In the genomic region with DNA sequence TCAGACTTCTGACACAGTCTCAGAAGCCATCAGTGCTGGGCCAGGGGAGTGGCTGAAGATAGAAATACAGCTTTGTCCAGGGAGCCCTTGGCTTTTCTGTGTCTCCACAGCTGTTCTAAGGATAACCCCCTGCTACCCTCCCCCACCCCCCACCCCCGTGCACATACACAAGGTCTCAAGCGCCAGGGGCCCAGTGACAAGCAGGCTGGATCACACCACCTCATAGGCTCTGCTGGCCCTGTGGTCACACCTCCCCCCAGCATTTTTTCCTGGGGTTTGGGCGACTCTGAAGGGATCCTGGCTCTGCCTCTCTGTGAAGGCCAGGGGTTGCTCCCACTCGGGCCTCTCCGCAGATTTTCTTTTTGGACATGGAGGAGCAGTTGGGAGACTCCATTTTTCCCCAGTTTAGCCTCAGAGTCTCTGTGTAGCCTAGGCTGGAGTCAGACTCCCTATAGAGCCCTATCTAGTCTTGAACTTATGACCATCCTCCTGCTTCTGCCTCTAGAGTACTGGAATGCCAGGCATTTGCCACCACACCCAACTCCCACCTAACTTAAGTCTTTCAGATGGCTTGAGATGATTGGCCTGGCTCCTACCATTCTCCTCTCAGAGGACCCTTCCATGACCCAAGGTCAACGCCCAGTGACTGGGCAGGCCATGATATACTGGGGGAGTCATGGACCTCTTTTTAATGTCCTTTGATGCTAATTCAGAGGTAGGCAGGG, we compare ENCODE assay signal across 26 mouse cellular contexts. TPM values are rescaled to one million over a fixed set of nuclear protein-coding genes. Genes with fewer than 3 reads are reported as not detected.
"Had no signal": no experiment of that assay in that cellular context is flagged by ENCODE, and none has a peak within 500 bp of the region (broad histone marks: within the 10 kb centered on the region; RNA-seq: fewer than 3 reads in every experiment).

No protein-coding gene starts in this region.

- H3K4me2 ChIP-seq: lung, embryonic 15.5 days; midbrain, embryonic 11.5 days; midbrain, embryonic 13.5 days; midbrain, embryonic 15.5 days; neural tube, embryonic 12.5 days; stomach, embryonic 15.5 days had no signal

- H3K27me3 ChIP-seq: lung, embryonic 15.5 days; midbrain, embryonic 15.5 days; neural tube, embryonic 12.5 days; stomach, embryonic 15.5 days had no signal

- H3K27ac ChIP-seq: lung, embryonic 15.5 days; macrophage; midbrain, embryonic 13.5 days; midbrain, embryonic 15.5 days; neural tube, embryonic 12.5 days; stomach, embryonic 15.5 days; stomach, postnatal 0 days had no signal

- H3K4me3 ChIP-seq: lung, embryonic 15.5 days; megakaryocyte, embryonic 14.5 days; midbrain, embryonic 13.5 days; midbrain, embryonic 15.5 days; neural tube, embryonic 12.5 days; stomach, embryonic 15.5 days had no signal

- DNase-seq: lung, adult 2 months; lung, postnatal 14 days; lung, postnatal 36 days; retina, postnatal 1 day; right cerebral cortex, adult 18-20 months; right cerebral cortex, postnatal 25 days; right cerebral cortex, postnatal 4 days; spleen, adult 18-20 months; thymus, adult 2 months; thymus, postnatal 25 days; thymus, postnatal 4 days had no signal

- H3K9me3 ChIP-seq: lung, embryonic 15.5 days; megakaryocyte, embryonic 14.5 days; midbrain, embryonic 13.5 days; midbrain, embryonic 15.5 days; neural tube, embryonic 12.5 days; stomach, embryonic 15.5 days had no signal

- ATAC-seq: lung, postnatal 0 days; midbrain, embryonic 13.5 days; midbrain, embryonic 15.5 days had no signal

- H3K4me1 ChIP-seq: lung, embryonic 15.5 days; megakaryocyte, embryonic 14.5 days; midbrain, embryonic 13.5 days; midbrain, embryonic 15.5 days; neural tube, embryonic 12.5 days; stomach, embryonic 15.5 days had no signal

- H3K9ac ChIP-seq: lung, embryonic 15.5 days; midbrain, embryonic 13.5 days; midbrain, embryonic 15.5 days; neural tube, embryonic 12.5 days; stomach, embryonic 15.5 days had no signal

- H3K36me3 ChIP-seq: lung, embryonic 15.5 days; midbrain, embryonic 13.5 days; midbrain, embryonic 15.5 days; neural tube, embryonic 12.5 days; stomach, embryonic 15.5 days had no signal

RNA-seq across cellular contexts. Expression of gene Adad2, which starts 7.7 kb away (rescaled TPM):
- total RNA-seq: megakaryocyte progenitor cell, adult 5-6 weeks; monocyte, adult 5-6 weeks; neutrophil, adult 5-6 weeks had no signal
- polyA plus RNA-seq: lung, adult 2 months; lung, embryonic 15.5 days; lung, postnatal 0 days; macrophage; midbrain, embryonic 13.5 days; neural tube, embryonic 14.5 days; stomach, embryonic 15.5 days; stomach, postnatal 0 days; urinary bladder, adult 2 months had no signal

RNA-seq across cellular contexts. Expression of gene Kcng4, which starts 15.2 kb away (rescaled TPM):
- total RNA-seq: megakaryocyte progenitor cell, adult 5-6 weeks; monocyte, adult 5-6 weeks; neutrophil, adult 5-6 weeks had no signal
- polyA plus RNA-seq: macrophage had no signal

RNA-seq across cellular contexts. Expression of gene Dnaaf1, which starts 45.2 kb away (rescaled TPM):
- total RNA-seq: monocyte, adult 5-6 weeks; neutrophil, adult 5-6 weeks had no signal
- polyA plus RNA-seq: macrophage had no signal
